Mouse (Mus musculus) embryonic facial prominence, embryonic 12.5 days (tissue): ENCODE measurements at regions not wholly inside any gene's neighbourhood (a gene's known extent, or its start where the extent isn't known, plus 50 kb on each side); places are given as distances from the start of the nearest gene placed in this dataset.

Experiments used
- ATAC-seq: fragments of 200-750 bp; cut with Nextera tagmentation; 2 replicates; pipeline ENCODE4 v1.8.0; 2017; ENCODE audit not compliant: insufficient number of reproducible peaks, insufficient read depth, low FRiP score, low TSS enrichment
- H3K27ac ChIP-seq: fragments of 300-500 bp; sonication (generic); 2 replicates; pipeline ENCODE4 v1.5.1; 2016; ENCODE audit warnings: mild to moderate bottlenecking
- H3K27me3 ChIP-seq: fragments of 300-500 bp; sonication (generic); 2 replicates; pipeline ENCODE4 v1.6.1; 2016; ENCODE audit warnings: mild to moderate bottlenecking, moderate library complexity
- H3K36me3 ChIP-seq: fragments of 300-500 bp; sonication (generic); 2 replicates; pipeline ENCODE4 v1.6.1; 2016; ENCODE audit warnings: mild to moderate bottlenecking
- H3K4me1 ChIP-seq: fragments of 300-500 bp; sonication (generic); 2 replicates; pipeline ENCODE4 v1.6.1; 2016
- H3K4me2 ChIP-seq: fragments of 300-500 bp; sonication (generic); replicated peaks from 2 replicates; pipeline ENCODE4 v1.6.1; 2016; ENCODE audit warnings: mild to moderate bottlenecking, moderate library complexity
- H3K4me3 ChIP-seq: fragments of 300-500 bp; sonication (generic); 2 replicates; pipeline ENCODE4 v1.5.1; 2016; ENCODE audit warnings: mild to moderate bottlenecking
- H3K9ac ChIP-seq: fragments of 300-500 bp; sonication (generic); 2 replicates; pipeline ENCODE4 v1.6.1; 2016; ENCODE audit warnings: mild to moderate bottlenecking, moderate library complexity
- H3K9me3 ChIP-seq: fragments of 300-500 bp; sonication (generic); 2 replicates; pipeline ENCODE4 v1.6.1; 2016; ENCODE audit warnings: mild to moderate bottlenecking, moderate library complexity
- WGBS: fragments of 180-500 bp; shearing (Covaris S2); methylation state at CpG from one replicate; pipeline ENCODE4 v1.1.7; 2016; 5-methylcytosine and 5-hydroxymethylcytosine counted together

DNA sequence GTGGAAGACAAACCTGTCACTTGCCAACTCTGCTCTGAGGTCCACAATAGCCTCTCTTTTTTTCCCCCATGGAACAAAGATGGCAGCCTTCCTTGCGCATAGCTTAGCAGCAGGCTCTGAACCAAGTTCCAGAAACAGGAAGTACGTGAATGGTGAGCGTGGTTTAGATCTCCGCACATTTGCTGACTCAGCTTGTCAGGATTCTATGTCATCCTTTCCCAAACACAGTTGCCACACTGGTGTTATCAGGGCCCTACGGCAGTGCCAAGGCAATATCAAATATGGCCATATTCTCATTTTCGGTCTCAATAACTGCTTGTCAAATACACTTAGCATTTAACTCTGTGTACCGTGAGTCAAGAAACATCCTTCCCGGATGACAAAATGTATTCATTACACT is 161.8 kb upstream of the Irx5 start:
- no peak for ATAC-seq
- WGBS = 94% methylated on average over 8 of the region's 8 CpGs
- no peaks in the 10 kb centered on the region for H3K9me3 ChIP-seq

DNA sequence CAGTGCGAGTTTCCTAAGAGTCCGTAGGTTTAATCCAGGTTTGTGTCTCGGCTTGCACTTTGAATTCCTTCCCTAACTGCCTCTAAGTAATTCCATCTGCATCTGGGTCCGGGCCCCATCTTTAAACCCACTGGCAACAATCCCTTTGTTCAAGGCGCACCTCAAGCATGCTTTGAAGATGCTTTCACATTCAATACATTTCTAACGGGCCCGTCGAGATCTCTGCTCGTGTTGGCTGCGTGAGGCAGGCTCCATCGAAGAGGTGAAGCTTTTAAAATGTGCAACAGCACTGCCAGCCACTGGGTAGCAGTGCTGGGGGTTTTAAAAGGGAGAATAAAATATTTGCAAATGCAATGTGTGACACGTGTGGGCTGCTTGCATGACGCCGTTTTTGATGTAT is 163.4 kb upstream of the Irx5 start:
- H3K9ac ChIP-seq = no peak overlapping the region
- 30% methylated on average over 14 of the region's 14 CpGs for WGBS
- H3K27ac ChIP-seq = no peak overlapping the region
- no peak overlapping the region for H3K4me3 ChIP-seq
- no peaks in the 10 kb centered on the region for H3K27me3 ChIP-seq
- H3K4me1 ChIP-seq = no peaks in the 10 kb centered on the region
- H3K36me3 ChIP-seq = no peaks in the 10 kb centered on the region
- no peak overlapping the region for H3K4me2 ChIP-seq
- no peak for ATAC-seq
- H3K9me3 ChIP-seq = no peaks in the 10 kb centered on the region

More for the DNA sequence above, 161.8 kb upstream of the Irx5 start:
- Histone ChIP-seq H3K4me3 (no peak overlapping the region), H3K4me2 (no peak overlapping the region), H3K36me3 (no peaks in the 10 kb centered on the region), H3K27me3 (no peaks in the 10 kb centered on the region), H3K9ac (no peak overlapping the region), H3K4me1 (no peaks in the 10 kb centered on the region), H3K27ac (no peak overlapping the region)

- no peak overlapping the region for H3K4me3 ChIP-seq
- no peaks in the 10 kb centered on the region for H3K27me3 ChIP-seq
- 80% methylated on average over 16 of the region's 16 CpGs for WGBS
- H3K9ac ChIP-seq = no peak overlapping the region
- H3K4me2 ChIP-seq = no peak overlapping the region
- no peak for ATAC-seq
- no peaks in the 10 kb centered on the region for H3K4me1 ChIP-seq
- H3K9me3 ChIP-seq = no peaks in the 10 kb centered on the region
- no peak overlapping the region for H3K27ac ChIP-seq
- no peaks in the 10 kb centered on the region for H3K36me3 ChIP-seq
Measured at GRCm38 (mm10) chr8:92190261-92191025, 167.0 kb upstream of the Irx5 start.

GRCm38 (mm10) chr8:92183331-92183730 is 174.1 kb upstream of the Irx5 start:
- 52% methylated on average over 1 of the region's 1 CpGs for WGBS
- ATAC-seq = no peak
- Histone ChIP-seq H3K9me3 (no peaks in the 10 kb centered on the region), H3K4me2 (no peak overlapping the region), H3K27ac (no peak overlapping the region), H3K4me1 (no peaks in the 10 kb centered on the region), H3K9ac (no peak overlapping the region), H3K4me3 (no peak overlapping the region), H3K36me3 (no peaks in the 10 kb centered on the region), H3K27me3 (no peaks in the 10 kb centered on the region)

- Histone ChIP-seq H3K27ac (no peak overlapping the region), H3K36me3 (no peaks in the 10 kb centered on the region), H3K4me3 (no peak overlapping the region), H3K27me3 (no peaks in the 10 kb centered on the region), H3K9ac (no peak overlapping the region), H3K4me2 (no peak overlapping the region), H3K4me1 (0 out of 2 replicates have a peak, but pooled peaks cover 6% of the 10 kb centered on the region), H3K9me3 (no peaks in the 10 kb centered on the region)
- 87% methylated on average over 4 of the region's 4 CpGs for WGBS
- ATAC-seq = no peak
Measured at GRCm38 (mm10) chr8:92180651-92181050, 176.8 kb upstream of the Irx5 start.

- H3K9me3 ChIP-seq = no peaks in the 10 kb centered on the region
- H3K4me1 ChIP-seq = 0 out of 2 replicates have a peak, but pooled peaks cover 6% of the 10 kb centered on the region
- no peak overlapping the region for H3K27ac ChIP-seq
- ATAC-seq = no peak
- 52% methylated on average over 2 of the region's 2 CpGs for WGBS
- H3K4me3 ChIP-seq = no peak overlapping the region
- H3K36me3 ChIP-seq = no peaks in the 10 kb centered on the region
- H3K4me2 ChIP-seq = no peak overlapping the region
- H3K9ac ChIP-seq = no peak overlapping the region
- H3K27me3 ChIP-seq = no peaks in the 10 kb centered on the region
Measured at GRCm38 (mm10) chr8:92179327-92179726, 178.1 kb upstream of the Irx5 start.

DNA sequence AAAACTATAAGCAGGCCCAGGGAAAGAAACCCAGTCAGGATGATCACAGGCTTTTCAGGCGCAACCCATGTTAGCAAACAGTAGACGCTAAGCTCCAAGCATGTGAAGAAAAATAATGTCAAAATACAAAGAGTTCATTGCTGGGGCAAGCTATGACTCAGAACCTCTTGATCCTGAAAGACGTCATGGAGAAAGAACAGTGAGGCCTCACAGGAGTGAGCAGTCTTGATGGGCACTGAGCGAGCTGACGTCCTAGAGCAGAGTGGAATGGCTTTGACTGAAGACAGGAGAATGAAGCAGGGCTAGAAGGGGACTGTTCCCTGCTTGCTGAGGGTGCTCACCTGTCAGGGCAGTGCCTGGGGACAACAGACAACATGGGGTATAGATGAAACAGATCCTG is 181.3 kb upstream of the Irx5 start:
- Histone ChIP-seq H3K27me3 (no peaks in the 10 kb centered on the region), H3K27ac (no peak overlapping the region), H3K36me3 (no peaks in the 10 kb centered on the region), H3K4me1 (0 out of 2 replicates have a peak, but pooled peaks cover 10% of the 10 kb centered on the region), H3K4me2 (no peak overlapping the region), H3K4me3 (no peak overlapping the region), H3K9me3 (no peaks in the 10 kb centered on the region), H3K9ac (no peak overlapping the region)
- no peak for ATAC-seq
- WGBS = 70% methylated on average over 5 of the region's 5 CpGs

DNA sequence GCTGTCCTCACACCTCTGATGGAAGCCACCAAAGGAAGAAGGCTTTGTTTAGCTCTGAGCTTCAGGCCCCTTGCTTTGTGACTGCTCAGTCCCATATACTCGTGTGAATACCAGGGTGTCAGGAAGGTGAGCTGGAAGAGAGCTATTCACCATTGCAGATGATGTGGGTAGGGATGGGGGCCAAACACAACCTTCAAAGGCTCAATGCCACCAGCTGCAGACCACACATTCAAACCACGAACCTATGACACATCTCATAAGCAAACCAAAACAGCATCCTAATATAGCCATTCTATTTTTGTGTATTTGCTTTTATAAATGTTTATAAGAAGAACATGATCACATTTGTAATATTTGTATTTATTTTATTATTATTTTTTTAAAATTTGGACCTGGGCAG is 183.3 kb upstream of the Irx5 start:
- H3K4me2 ChIP-seq = no peak overlapping the region
- ATAC-seq = no peak
- H3K36me3 ChIP-seq = no peaks in the 10 kb centered on the region
- no peak overlapping the region for H3K27ac ChIP-seq
- no peaks in the 10 kb centered on the region for H3K27me3 ChIP-seq
- WGBS = 88% methylated on average over 2 of the region's 2 CpGs
- H3K4me1 ChIP-seq = 0 out of 2 replicates have a peak, but pooled peaks cover 10% of the 10 kb centered on the region
- H3K9me3 ChIP-seq = no peaks in the 10 kb centered on the region
- no peak overlapping the region for H3K4me3 ChIP-seq
- H3K9ac ChIP-seq = no peak overlapping the region

GRCm38 (mm10) chr8:92171578-92171977 is 185.8 kb upstream of the Irx5 start:
- H3K4me2 ChIP-seq = no peak overlapping the region
- H3K9ac ChIP-seq = no peak overlapping the region
- no peak overlapping the region for H3K4me3 ChIP-seq
- no peak for ATAC-seq
- no peak overlapping the region for H3K27ac ChIP-seq
- 64% methylated on average over 2 of the region's 2 CpGs for WGBS
- peaks cover 17% of the 10 kb centered on the region for H3K4me1 ChIP-seq
- H3K27me3 ChIP-seq = no peaks in the 10 kb centered on the region
- H3K9me3 ChIP-seq = no peaks in the 10 kb centered on the region
- H3K36me3 ChIP-seq = no peaks in the 10 kb centered on the region

DNA sequence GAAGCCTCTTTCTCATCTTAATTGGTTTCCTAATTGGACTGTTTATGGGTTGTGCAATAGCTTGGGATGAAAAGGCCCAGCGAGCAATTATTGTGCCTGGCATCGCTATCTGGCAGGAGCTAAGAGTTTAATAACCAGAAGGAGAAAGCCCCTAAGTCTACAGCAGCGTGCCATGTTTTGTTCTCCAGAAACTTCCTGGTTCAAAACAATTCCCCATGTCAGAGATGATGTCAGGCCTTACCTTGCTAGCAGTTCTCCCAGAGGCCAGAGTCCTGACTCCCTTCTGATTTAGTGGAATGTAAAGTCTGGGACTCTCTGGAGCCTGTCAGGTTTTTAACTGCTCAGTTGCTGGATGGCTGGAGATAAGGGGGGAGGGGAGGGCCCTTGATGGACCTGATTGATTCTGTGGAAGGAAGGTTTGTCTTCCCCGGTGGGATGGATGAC is 190.1 kb upstream of the Irx5 start:
- H3K27ac ChIP-seq = no peak overlapping the region
- H3K9me3 ChIP-seq = no peaks in the 10 kb centered on the region
- no peaks in the 10 kb centered on the region for H3K36me3 ChIP-seq
- ATAC-seq = no peak
- no peak overlapping the region for H3K4me3 ChIP-seq
- H3K27me3 ChIP-seq = no peaks in the 10 kb centered on the region
- H3K4me2 ChIP-seq = no peak overlapping the region
- H3K9ac ChIP-seq = no peak overlapping the region
- peaks cover 11% of the 10 kb centered on the region for H3K4me1 ChIP-seq
- 43% methylated on average over 4 of the region's 4 CpGs for WGBS

GRCm38 (mm10) chr8:92165306-92165705 is 192.1 kb upstream of the Irx5 start:
- no peaks in the 10 kb centered on the region for H3K27me3 ChIP-seq
- no peaks in the 10 kb centered on the region for H3K9me3 ChIP-seq
- no peak overlapping the region for H3K27ac ChIP-seq
- H3K36me3 ChIP-seq = no peaks in the 10 kb centered on the region
- H3K4me3 ChIP-seq = no peak overlapping the region
- no peak overlapping the region for H3K9ac ChIP-seq
- H3K4me1 ChIP-seq = peaks cover 11% of the 10 kb centered on the region
- no peak overlapping the region for H3K4me2 ChIP-seq
- no peak for ATAC-seq
- WGBS = 81% methylated on average over 6 of the region's 6 CpGs

DNA sequence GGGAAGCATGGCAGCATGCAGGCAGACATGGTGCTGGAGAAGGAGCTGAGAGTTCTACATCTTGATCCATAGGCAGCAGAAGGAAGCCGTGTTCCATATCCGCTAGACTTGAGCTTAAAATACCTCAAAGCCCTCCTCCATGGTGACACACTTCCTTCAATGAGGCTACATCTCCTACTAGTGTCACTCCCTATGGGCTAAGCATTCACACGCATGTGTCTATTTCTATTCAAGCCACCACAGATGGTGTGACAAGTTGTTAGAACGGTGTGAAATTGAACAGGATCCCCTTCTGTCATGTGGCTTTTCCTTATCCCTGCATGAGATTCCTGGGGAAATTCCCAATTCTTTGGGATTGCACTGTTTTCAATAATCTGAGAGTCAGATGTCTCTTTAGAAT is 192.9 kb upstream of the Irx5 start:
- WGBS = 95% methylated on average over 4 of the region's 4 CpGs
- ATAC-seq = no peak
- Histone ChIP-seq H3K4me2 (no peak overlapping the region), H3K9ac (no peak overlapping the region), H3K27me3 (no peaks in the 10 kb centered on the region), H3K4me3 (no peak overlapping the region), H3K9me3 (no peaks in the 10 kb centered on the region), H3K27ac (no peak overlapping the region), H3K4me1 (peaks cover 11% of the 10 kb centered on the region), H3K36me3 (no peaks in the 10 kb centered on the region)
